Mouse (Mus musculus) v-Abl transformed pro-B cells (cell line): ENCODE data around the gene Hdac11.

Source experiments
- in situ Hi-C, 2 experiments: fragments of 400-800 bp; cut with MboI; formaldehyde crosslinking; loops; one replicate each; pipeline ENCODE4 v1.15.1; 2025; ENCODE audit not compliant: unreplicated experiment in 2 of 2

Gene Hdac11

GRCm38 (mm10) chr6:91156554-91157236 is at the start of gene Hdac11:
Gene Hdac11, plus strand, starts transcription at chr6:91156665.
- in situ Hi-C loops, result no loop called here

DNA sequence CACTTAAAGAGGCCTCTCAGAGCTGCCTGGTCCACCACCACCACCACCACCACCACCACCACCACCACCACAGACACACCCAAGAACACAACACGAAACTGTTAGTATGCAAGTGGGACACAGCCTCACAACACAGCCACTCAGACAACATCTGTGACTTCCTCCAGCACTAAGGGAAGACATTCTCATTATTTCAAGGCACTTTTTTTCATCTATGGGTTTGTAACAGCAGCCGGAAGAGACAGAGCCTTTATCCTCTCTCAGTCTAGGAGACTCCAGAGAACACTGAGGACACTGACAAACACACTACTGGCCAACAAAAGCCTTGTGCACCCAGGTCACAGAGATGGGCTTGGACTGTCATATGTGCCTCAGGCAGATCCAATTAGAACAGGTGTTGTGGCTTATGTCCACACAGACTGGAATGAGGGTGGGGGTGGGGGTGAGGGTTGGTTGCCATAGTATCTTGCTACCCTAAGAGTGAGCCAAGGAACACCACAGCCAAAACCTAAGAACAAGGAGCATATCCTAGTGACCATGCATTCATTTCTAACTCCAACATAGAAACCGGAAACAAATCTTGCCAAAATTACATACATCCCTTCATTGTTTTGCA is 48.1 kb upstream of the Hdac11 start:
- in situ Hi-C loops, result loop anchor here in 1 of 2 experiments (25.0 kb wide), 1 partner anchor 579 kb away; the partner anchor contains the start of gene Slc6a6

DNA sequence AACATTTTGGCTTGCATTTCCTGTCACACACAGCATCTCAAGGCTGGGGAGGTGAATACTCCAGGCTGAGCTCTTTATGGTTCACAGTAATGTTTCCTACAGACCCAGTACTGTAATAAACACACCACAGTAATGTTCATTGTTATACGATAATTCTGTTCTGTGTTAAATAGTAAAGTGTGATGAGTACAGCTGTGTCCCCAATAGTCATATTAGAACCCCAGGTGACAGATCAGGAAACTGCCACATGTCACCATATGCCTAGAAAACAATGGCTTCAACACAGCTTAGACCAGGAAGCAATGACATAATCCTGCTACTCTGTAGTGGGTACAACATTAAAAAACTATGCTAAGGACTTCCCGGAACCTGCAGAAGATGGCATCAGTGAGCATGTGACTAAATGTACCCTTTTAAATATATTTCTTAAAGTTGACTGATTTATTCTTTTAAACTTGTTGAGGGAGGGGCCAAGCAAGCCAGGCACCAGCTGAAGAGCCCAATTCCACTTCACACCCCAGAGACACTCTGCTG is 47.5 kb upstream of the Hdac11 start:
- in situ Hi-C loops, result loop anchor here in 1 of 2 experiments (25.0 kb wide), 1 partner anchor 578 kb away; the partner anchor contains the start of gene Slc6a6

DNA sequence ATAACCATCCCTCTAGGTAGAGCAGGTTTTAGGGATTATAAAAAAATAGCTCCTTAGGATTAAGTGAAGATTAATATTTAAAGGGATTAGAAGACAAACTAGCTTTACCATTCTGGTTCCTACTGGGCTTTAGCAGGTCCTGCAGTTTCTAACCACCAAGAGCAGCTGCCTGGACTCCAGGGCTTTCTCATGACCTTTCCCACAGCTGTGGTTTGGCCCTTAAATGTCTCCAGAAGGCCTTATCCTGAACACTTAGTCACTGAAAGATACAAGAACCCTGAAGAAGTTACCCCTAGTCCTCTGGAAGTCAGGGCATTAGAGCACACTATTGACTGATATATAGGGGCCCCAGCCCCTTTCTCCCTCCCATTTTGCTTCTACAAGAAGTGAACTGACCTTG is 47.0 kb upstream of the Hdac11 start:
- in situ Hi-C loops, result loop anchor here in 1 of 2 experiments (25.0 kb wide), 1 partner anchor 578 kb away; the partner anchor contains the start of gene Slc6a6

GRCm38 (mm10) chr6:91110323-91111020 is 46.0 kb upstream of the Hdac11 start:
- in situ Hi-C loops, result loop anchor here in 1 of 2 experiments (25.0 kb wide), 1 partner anchor 577 kb away; the partner anchor contains the start of gene Slc6a6

DNA sequence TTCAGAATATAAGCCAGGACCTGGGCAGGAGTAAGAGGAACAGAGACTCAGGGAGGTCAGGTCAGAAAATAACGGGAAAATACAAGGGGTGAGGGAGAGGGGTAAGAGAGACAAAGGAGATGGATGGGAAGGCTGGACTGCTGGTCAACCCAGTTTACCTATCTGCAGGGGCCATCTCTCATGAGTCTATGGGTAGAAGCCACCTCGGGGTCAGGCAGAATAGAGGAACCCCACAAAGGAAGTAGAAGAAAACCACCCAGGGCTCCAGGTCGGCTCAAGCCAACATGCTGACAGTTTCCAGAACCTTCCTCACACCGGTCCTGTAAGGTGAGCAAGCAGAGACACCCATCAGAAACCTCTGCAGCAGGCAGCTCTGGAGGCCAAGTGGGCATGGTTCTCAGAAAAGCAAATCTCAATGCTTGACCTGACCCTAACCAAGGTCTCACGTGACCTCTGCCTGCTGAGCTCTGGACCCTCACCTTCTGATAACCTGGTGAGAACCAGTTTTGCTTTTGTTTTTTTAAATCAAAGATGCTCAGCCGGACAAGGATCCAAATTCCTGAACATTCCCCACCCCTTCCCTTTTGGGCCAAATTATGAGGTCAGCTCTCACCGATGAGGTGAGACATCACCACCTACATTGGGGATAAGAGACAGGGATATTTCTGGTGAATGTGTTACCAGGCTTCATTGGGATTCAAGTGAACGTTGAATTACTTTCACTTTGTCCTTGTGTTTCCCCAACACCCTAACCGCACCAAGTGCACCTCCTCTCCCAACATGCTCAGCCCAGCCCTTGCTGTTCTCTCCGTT is 45.1 kb upstream of the Hdac11 start:
- in situ Hi-C loops, result loop anchor here in 1 of 2 experiments (25.0 kb wide), 1 partner anchor 576 kb away; the partner anchor contains the start of gene Slc6a6

DNA sequence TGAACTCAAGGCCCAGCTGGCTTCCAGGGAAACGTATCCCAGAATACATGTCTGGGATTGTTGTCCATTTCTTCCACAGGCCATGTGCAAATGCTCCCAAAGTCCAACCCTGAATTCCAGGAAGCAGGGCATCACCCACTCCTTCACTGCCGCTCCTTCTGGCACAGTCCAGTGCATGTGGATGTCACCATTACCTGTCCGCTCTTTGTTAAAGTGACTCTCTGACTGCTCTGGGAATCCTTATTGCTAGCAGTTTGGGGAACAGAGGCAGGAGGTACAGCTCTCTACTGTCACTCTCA is 44.6 kb upstream of the Hdac11 start:
- in situ Hi-C loops, result loop anchor here in 1 of 2 experiments (25.0 kb wide), 1 partner anchor 575 kb away; the partner anchor contains the start of gene Slc6a6

GRCm38 (mm10) chr6:91114716-91115115 is 41.7 kb upstream of the Hdac11 start:
- in situ Hi-C loops, result loop anchor here in 1 of 2 experiments (25.0 kb wide), 1 partner anchor 573 kb away; the partner anchor contains the start of gene Slc6a6

DNA sequence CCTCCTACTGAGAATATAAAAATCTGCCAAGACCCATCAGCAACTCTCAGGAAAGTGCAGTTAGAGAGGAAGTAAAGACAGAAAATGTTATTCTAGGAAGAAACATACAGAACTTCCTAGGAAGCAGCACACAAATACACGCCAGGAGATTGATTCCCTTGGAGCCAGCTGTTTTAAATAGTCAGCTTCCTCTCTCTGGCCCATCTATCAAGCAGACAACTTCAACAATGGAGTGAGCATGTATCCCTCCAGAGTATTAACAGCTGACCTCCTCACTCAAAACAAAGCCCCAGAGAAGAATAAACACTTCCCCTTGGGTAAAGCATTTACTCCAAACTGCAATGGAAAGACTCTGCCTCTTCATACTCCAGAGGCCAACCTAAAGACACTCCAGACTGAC is 41.3 kb upstream of the Hdac11 start:
- in situ Hi-C loops, result loop anchor here in 1 of 2 experiments (25.0 kb wide), 1 partner anchor 572 kb away; the partner anchor contains the start of gene Slc6a6

GRCm38 (mm10) chr6:91115863-91116243 is 40.6 kb upstream of the Hdac11 start:
- in situ Hi-C loops, result loop anchor here in 1 of 2 experiments (25.0 kb wide), 1 partner anchor 571 kb away; the partner anchor contains the start of gene Slc6a6

DNA sequence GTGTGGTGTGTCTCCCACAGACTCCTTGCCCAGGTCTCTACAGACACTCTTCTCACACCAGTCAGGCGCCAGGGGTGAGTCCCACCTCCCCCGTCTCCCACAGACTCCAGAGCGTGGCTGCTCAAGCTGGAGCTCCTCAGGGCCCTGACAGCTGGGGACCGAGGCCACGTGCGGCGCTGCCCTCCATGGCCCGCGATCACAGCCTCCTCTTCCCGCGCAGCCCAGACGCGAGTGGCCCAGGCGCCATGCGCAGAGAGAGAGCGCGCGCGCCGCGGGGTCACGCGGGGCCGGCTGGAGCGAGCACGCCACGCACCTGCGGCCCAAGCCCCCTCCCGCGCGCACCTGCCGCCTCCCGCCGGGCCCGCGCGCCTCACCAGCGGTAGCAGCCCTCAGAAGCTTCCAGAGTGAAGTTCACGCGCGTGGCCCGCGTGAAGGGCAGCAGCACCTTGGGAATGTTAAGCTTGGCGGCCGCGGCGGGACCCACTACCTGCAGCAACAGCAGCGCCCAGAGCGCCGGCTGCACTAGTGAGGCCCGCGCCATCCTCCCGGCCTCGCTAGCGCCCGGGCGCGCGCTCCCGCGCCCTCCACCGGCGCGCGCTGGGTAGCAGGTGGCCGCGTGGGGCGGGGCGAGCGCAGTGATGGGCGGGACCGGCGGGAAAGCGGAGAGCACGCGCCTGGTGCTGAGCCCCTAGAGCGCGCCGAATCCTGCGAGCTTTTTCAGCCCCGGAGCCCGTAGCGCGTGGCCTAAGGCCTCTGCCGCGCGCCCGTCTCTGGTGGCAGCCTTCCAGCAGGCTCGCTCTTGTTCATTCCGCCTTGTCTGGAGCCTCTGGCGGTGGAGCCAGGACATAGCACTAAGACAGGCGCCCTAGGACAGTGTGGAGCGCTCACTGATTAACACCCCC is 40.0 kb upstream of the Hdac11 start, which contains the start of gene Nup210:
Nup210 (minus strand) TSS at position 586 of the 902 bp plus-strand sequence.
- in situ Hi-C loops, result loop anchor here in 1 of 2 experiments (25.0 kb wide), 1 partner anchor 571 kb away; the partner anchor contains the start of gene Slc6a6

GRCm38 (mm10) chr6:91117149-91117548 is 39.3 kb upstream of the Hdac11 start:
- in situ Hi-C loops, result loop anchor here in 1 of 2 experiments (25.0 kb wide), 1 partner anchor 570 kb away; the partner anchor contains the start of gene Slc6a6

GRCm38 (mm10) chr6:91118526-91118925 is 37.9 kb upstream of the Hdac11 start:
- in situ Hi-C loops, result loop anchor here in 1 of 2 experiments (25.0 kb wide), 1 partner anchor 569 kb away; the partner anchor contains the start of gene Slc6a6

- in situ Hi-C loops, result loop anchor here (5.0 to 25.0 kb wide), 2 partner anchors 33 to 567 kb away; partner anchors contain the start of gene Slc6a6 (in 1 of the 2)
These were observed 36.3 kb upstream of the Hdac11 start for GRCm38 (mm10) chr6:91120206-91120605.

DNA sequence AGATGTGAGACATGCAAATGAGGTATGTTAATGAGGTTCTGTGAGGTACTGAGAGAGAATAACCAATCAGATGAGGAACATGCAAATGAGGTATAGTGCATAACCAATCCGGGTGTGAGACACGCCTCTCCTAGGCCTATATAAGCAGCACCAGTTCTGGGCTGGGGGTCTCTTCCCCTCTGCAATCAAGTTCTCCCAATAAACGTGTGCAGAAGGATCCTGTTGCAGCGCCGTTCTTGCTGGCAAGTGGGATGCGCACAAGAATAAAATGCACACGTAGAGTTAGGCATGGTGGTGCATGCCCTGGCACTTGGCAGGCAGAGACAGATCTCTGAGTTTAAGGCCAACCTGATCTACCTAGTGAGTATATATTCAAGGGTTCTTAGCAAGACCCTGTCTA is 35.4 kb upstream of the Hdac11 start:
- in situ Hi-C loops, result loop anchor here (5.0 to 25.0 kb wide), 2 partner anchors 34 to 566 kb away; partner anchors contain the start of gene Slc6a6 (in 1 of the 2)

GRCm38 (mm10) chr6:91123453-91123852 is 33.0 kb upstream of the Hdac11 start:
- in situ Hi-C loops, result loop anchor here (5.0 to 25.0 kb wide), 2 partner anchors 36 to 564 kb away; partner anchors contain the start of gene Slc6a6 (in 1 of the 2)

- in situ Hi-C loops, result loop anchor here (5.0 to 25.0 kb wide), 3 partner anchors 37 to 1487 kb away; partner anchors contain the start of genes Slc6a6 (in 1 of the 2) and Txnrd3 (in 1 of the 2)
These were observed 31.9 kb upstream of the Hdac11 start for GRCm38 (mm10) chr6:91124286-91125227.
